Mouse (Mus musculus): Measurements from ENCODE around the gene Gm28374. TPM values are rescaled to one million over a fixed set of nuclear protein-coding genes. Genes with fewer than 3 reads are reported as not detected.

Gene Gm28374
- polyA plus RNA-seq, 1 experiment from 2014 or later, result 1.0 TPM

GRCm38 (mm10) chr19:6076564-6077393, 5.3 kb downstream of the Gm28374 start, which contains the start of gene Vps51:
Vps51 (minus strand) TSS chr19:6077231.
- Histone ChIP-seq H3K4me3 (ENCODE audit: low read depth, low read length) (peak within 1 kb of the TSS; percentile 79), H3K9me3 (ENCODE audit: control insufficient read depth, low read depth, low read length) (no peaks in the 10 kb centered on the region), H3K27me3 (ENCODE audit: control insufficient read depth, insufficient read depth, low read length) (no peaks in the 10 kb centered on the region), H3K4me1 (ENCODE audit: control insufficient read depth, insufficient read depth, low read length) (peaks cover 7% of the 10 kb centered on the region; the same call in 1 of the 2 replicates), H3K36me3 (ENCODE audit: control insufficient read depth, insufficient read depth, low read length) (peaks cover 30% of the 10 kb centered on the region), H3K4me2 (replicated peaks; ENCODE audit: low read depth, low read length) (peak within 1 kb of the TSS; percentile 86), H3K9ac (replicated peaks; ENCODE audit: low read depth, low read length) (peak within 1 kb of the TSS; percentile 65), H3K27ac (ENCODE audit: low read length) (peak within 1 kb of the TSS; percentile 85)
- ATAC-seq (ENCODE audit: insufficient number of reproducible peaks, insufficient read depth, low FRiP score, low read depth), result peak; percentile 84
- 1% methylated on average over 33 of the region's 33 CpGs for WGBS

DNA sequence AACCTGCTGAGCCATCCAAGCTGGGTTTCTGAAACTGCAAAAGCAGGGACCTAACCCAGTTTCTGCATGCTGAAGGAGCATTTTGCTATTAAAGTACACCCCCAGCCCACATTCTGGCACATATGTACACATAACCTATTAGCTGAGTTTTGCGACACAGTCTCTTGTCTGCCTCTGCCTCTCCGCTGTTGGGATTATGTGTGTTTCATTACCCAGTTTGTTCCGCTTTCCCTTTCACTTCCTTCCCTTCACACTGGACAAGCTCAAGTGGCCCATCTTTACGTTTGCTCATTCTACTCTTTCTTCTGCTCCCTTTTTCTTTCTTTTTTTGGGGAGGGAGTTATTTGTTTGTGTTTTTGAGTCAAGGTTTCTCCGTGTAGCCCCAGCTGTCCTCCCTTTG, 8.2 kb downstream of the Gm28374 start:
- Histone ChIP-seq H3K27me3 (ENCODE audit: control insufficient read depth, insufficient read depth, low read length) (no peaks in the 10 kb centered on the region), H3K9me3 (ENCODE audit: control insufficient read depth, low read depth, low read length) (no peaks in the 10 kb centered on the region), H3K4me2 (replicated peaks; ENCODE audit: low read depth, low read length) (no peak overlapping the region), H3K4me1 (ENCODE audit: control insufficient read depth, insufficient read depth, low read length) (peaks cover 7% of the 10 kb centered on the region; the same call in 1 of the 2 replicates), H3K27ac (ENCODE audit: low read length) (no peak overlapping the region), H3K4me3 (ENCODE audit: low read depth, low read length) (no peak overlapping the region), H3K36me3 (ENCODE audit: control insufficient read depth, insufficient read depth, low read length) (peaks cover 25% of the 10 kb centered on the region), H3K9ac (replicated peaks; ENCODE audit: low read depth, low read length) (no peak overlapping the region)
- WGBS, result 93% methylated on average over 5 of the region's 5 CpGs
- ATAC-seq (ENCODE audit: insufficient number of reproducible peaks, insufficient read depth, low FRiP score, low read depth), result no peak

- Histone ChIP-seq H3K4me2 (replicated peaks; ENCODE audit: low read depth, low read length) (no peak overlapping the region), H3K27me3 (ENCODE audit: control insufficient read depth, insufficient read depth, low read length) (no peaks in the 10 kb centered on the region), H3K36me3 (ENCODE audit: control insufficient read depth, insufficient read depth, low read length) (peaks cover 25% of the 10 kb centered on the region), H3K9me3 (ENCODE audit: control insufficient read depth, low read depth, low read length) (no peaks in the 10 kb centered on the region), H3K9ac (replicated peaks; ENCODE audit: low read depth, low read length) (no peak overlapping the region), H3K27ac (ENCODE audit: low read length) (no peak overlapping the region), H3K4me3 (ENCODE audit: low read depth, low read length) (no peak overlapping the region), H3K4me1 (ENCODE audit: control insufficient read depth, insufficient read depth, low read length) (peaks cover 13% of the 10 kb centered on the region; the same call in 1 of the 2 replicates)
- ATAC-seq (ENCODE audit: insufficient number of reproducible peaks, insufficient read depth, low FRiP score, low read depth), result no peak
- WGBS, result 92% methylated on average over 19 of the region's 19 CpGs
Observed at GRCm38 (mm10) chr19:6071261-6071660, 10.8 kb downstream of the Gm28374 start.

GRCm38 (mm10) chr19:6070571-6071250, 11.3 kb downstream of the Gm28374 start:
- ATAC-seq (ENCODE audit: insufficient number of reproducible peaks, insufficient read depth, low FRiP score, low read depth), result no peak
- H3K27ac ChIP-seq (ENCODE audit: low read length), result no peak overlapping the region
- H3K4me3 ChIP-seq (ENCODE audit: low read depth, low read length), result no peak overlapping the region
- no peaks in the 10 kb centered on the region for H3K27me3 ChIP-seq (ENCODE audit: control insufficient read depth, insufficient read depth, low read length)
- WGBS, result 92% methylated on average over 31 of the region's 31 CpGs
- H3K4me2 ChIP-seq (replicated peaks; ENCODE audit: low read depth, low read length), result no peak overlapping the region
- peaks cover 25% of the 10 kb centered on the region for H3K36me3 ChIP-seq (ENCODE audit: control insufficient read depth, insufficient read depth, low read length)
- peaks cover 8% of the 10 kb centered on the region; the same call in 1 of the 2 replicates for H3K4me1 ChIP-seq (ENCODE audit: control insufficient read depth, insufficient read depth, low read length)
- H3K9ac ChIP-seq (replicated peaks; ENCODE audit: low read depth, low read length), result no peak overlapping the region
- no peaks in the 10 kb centered on the region for H3K9me3 ChIP-seq (ENCODE audit: control insufficient read depth, low read depth, low read length)

DNA sequence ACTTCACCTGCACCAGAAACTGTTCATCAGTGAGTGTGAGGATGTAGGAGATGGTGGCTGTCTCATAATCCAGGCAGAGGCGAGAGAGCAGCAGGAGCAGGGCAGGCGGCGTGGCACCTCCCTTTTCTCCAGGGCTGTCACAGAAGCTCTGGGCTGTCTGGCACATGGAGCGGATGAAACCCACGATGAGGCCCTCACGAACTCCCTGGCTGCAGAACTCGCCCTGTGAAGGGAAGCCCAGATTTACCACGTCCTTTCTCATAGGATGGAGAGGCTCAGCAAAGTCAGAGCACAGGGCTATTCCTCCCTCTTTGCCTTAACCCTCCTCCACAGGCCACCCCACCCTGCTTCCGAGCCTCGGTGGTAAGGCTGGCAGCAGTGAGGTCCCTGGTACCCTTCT, 12.2 kb downstream of the Gm28374 start:
- Histone ChIP-seq H3K27ac (ENCODE audit: low read length) (no peak overlapping the region), H3K4me1 (ENCODE audit: control insufficient read depth, insufficient read depth, low read length) (peaks cover 8% of the 10 kb centered on the region; the same call in 1 of the 2 replicates), H3K27me3 (ENCODE audit: control insufficient read depth, insufficient read depth, low read length) (no peaks in the 10 kb centered on the region), H3K36me3 (ENCODE audit: control insufficient read depth, insufficient read depth, low read length) (peaks cover 18% of the 10 kb centered on the region), H3K9me3 (ENCODE audit: control insufficient read depth, low read depth, low read length) (no peaks in the 10 kb centered on the region), H3K4me3 (ENCODE audit: low read depth, low read length) (no peak overlapping the region), H3K9ac (replicated peaks; ENCODE audit: low read depth, low read length) (no peak overlapping the region), H3K4me2 (replicated peaks; ENCODE audit: low read depth, low read length) (no peak overlapping the region)
- ATAC-seq (ENCODE audit: insufficient number of reproducible peaks, insufficient read depth, low FRiP score, low read depth), result no peak
- 92% methylated on average over 10 of the region's 10 CpGs for WGBS

DNA sequence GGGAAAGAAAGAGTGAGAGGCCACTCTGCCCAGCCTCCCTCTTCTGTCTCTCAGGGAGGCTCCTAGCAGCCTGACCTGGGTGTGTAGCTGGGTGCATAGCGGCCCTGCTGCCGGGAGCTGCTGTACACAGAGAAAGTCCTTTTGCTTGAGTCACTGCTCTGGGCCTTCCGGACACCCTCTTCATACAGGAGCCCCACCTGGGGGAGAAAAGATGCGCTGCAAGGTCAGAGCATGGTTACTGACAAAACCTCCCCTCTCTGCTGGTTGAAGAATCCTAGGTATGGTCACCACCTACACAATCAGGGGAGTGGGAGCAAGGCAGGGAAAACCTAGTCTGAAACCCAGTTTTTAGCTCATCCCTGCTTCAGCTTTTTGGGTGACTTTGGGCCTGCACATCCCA, 13.1 kb downstream of the Gm28374 start:
- H3K36me3 ChIP-seq (ENCODE audit: control insufficient read depth, insufficient read depth, low read length), result peaks cover 14% of the 10 kb centered on the region
- no peaks in the 10 kb centered on the region for H3K27me3 ChIP-seq (ENCODE audit: control insufficient read depth, insufficient read depth, low read length)
- ATAC-seq (ENCODE audit: insufficient number of reproducible peaks, insufficient read depth, low FRiP score, low read depth), result no peak
- H3K27ac ChIP-seq (ENCODE audit: low read length), result no peak overlapping the region
- H3K4me3 ChIP-seq (ENCODE audit: low read depth, low read length), result no peak overlapping the region
- peaks cover 8% of the 10 kb centered on the region; the same call in 1 of the 2 replicates for H3K4me1 ChIP-seq (ENCODE audit: control insufficient read depth, insufficient read depth, low read length)
- no peak overlapping the region for H3K9ac ChIP-seq (replicated peaks; ENCODE audit: low read depth, low read length)
- no peaks in the 10 kb centered on the region for H3K9me3 ChIP-seq (ENCODE audit: control insufficient read depth, low read depth, low read length)
- no peak overlapping the region for H3K4me2 ChIP-seq (replicated peaks; ENCODE audit: low read depth, low read length)
- WGBS, result 68% methylated on average over 4 of the region's 4 CpGs

DNA sequence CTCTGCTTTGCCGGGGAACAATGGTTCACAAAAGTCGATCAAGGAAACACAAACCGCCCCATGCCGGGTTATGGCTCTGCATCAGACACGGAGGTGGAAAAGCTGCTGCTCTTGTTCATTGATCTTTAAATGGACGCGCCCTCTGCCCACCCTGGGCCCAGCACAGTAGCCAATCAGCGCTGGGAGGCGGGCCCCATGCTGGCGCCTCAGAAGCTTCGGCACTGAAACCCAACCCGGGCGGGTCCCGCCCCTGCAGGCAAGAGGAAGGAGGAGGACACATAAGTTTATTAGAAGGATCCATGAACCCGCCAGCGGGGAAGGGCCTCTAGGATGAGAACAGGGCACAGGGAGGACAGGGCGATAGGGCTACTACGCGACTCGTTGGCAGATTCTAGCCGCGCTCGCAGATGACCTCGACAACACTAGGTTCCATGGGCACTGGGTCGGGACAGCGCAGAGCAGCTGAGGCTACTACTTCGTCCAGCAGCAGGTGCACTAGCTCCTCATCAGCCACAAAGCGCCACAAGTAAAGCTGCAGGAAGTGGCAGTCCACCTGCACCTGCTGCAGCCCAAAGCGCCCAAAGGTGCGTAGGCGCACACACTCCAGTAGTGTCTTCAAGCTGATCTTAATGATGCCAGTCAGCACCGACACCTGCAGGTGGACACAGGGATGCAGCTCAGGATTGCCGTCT, 14.2 kb downstream of the Gm28374 start, which contains the start of gene Tm7sf2:
TSS of gene Tm7sf2 (minus strand) at position 650 of the 692 bp plus-strand sequence.
- Histone ChIP-seq H3K4me3 (ENCODE audit: low read depth, low read length) (peak within 1 kb of the TSS; percentile 38), H3K27me3 (ENCODE audit: control insufficient read depth, insufficient read depth, low read length) (no peaks in the 10 kb centered on the region), H3K9ac (replicated peaks; ENCODE audit: low read depth, low read length) (peak within 1 kb of the TSS; percentile 40), H3K4me2 (replicated peaks; ENCODE audit: low read depth, low read length) (peak within 1 kb of the TSS; percentile 85), H3K27ac (ENCODE audit: low read length) (peak within 1 kb of the TSS; percentile 74), H3K36me3 (ENCODE audit: control insufficient read depth, insufficient read depth, low read length) (peaks cover 9% of the 10 kb centered on the region), H3K9me3 (ENCODE audit: control insufficient read depth, low read depth, low read length) (no peaks in the 10 kb centered on the region), H3K4me1 (ENCODE audit: control insufficient read depth, insufficient read depth, low read length) (peaks cover 8% of the 10 kb centered on the region)
- ATAC-seq (ENCODE audit: insufficient number of reproducible peaks, insufficient read depth, low FRiP score, low read depth), result peak; percentile 94
- 8% methylated on average over 33 of the region's 33 CpGs for WGBS
